Mouse (Mus musculus) spleen, postnatal 36 days (tissue): ENCODE measurements around the gene Cplx3.

Experiments used
- DNase-seq, 2 experiments: peaks; one replicate each; pipeline ENCODE4 v3.0.0; 2022; ENCODE audit warnings: low spot score in 2 of 2, mixed read lengths in 1 of 2

Cplx3 gene

GRCm38 (mm10) chr9:57638651-57639459 is 32.8 kb upstream of the Cplx3 start:
- DNase-seq = peak; percentile 90 to 91

- peak; percentile 92 to 93 for DNase-seq
Measured at GRCm38 (mm10) chr9:57637741-57638322, 31.8 kb upstream of the Cplx3 start.

- DNase-seq = no peak
Measured at GRCm38 (mm10) chr9:57637272-57637671, 31.2 kb upstream of the Cplx3 start.

GRCm38 (mm10) chr9:57633481-57634024 is 27.5 kb upstream of the Cplx3 start:
- peak; percentile 66 to 69 for DNase-seq

GRCm38 (mm10) chr9:57629118-57629874 is 23.2 kb upstream of the Cplx3 start:
- peak; percentile 67 to 74 for DNase-seq

- DNase-seq = peak in 1 of 2 experiments; percentile 29
Measured at GRCm38 (mm10) chr9:57628717-57629116, 22.6 kb upstream of the Cplx3 start.

GRCm38 (mm10) chr9:57627892-57628291 is 21.8 kb upstream of the Cplx3 start:
- DNase-seq = no peak

- no peak for DNase-seq
Measured at GRCm38 (mm10) chr9:57627191-57627590, 21.1 kb upstream of the Cplx3 start.

GRCm38 (mm10) chr9:57625674-57626500 is 19.8 kb upstream of the Cplx3 start:
- no peak for DNase-seq

GRCm38 (mm10) chr9:57624295-57624694 is 18.2 kb upstream of the Cplx3 start:
- DNase-seq = no peak

GRCm38 (mm10) chr9:57620674-57621073 is 14.6 kb upstream of the Cplx3 start, which contains the start of gene Lman1l:
TSS of gene Lman1l (minus strand) at chr9:57620774.
- DNase-seq = no peak

- DNase-seq = no peak
Measured at GRCm38 (mm10) chr9:57618854-57619253, 12.8 kb upstream of the Cplx3 start.

- no peak for DNase-seq
Measured at GRCm38 (mm10) chr9:57617556-57618169, 11.6 kb upstream of the Cplx3 start.

- no peak for DNase-seq
Measured at GRCm38 (mm10) chr9:57614786-57615185, 8.7 kb upstream of the Cplx3 start.

- DNase-seq = no peak
Measured at GRCm38 (mm10) chr9:57613975-57614374, 7.9 kb upstream of the Cplx3 start.

GRCm38 (mm10) chr9:57612587-57612986 is 6.5 kb upstream of the Cplx3 start:
- no peak for DNase-seq

GRCm38 (mm10) chr9:57610359-57610826 is 4.3 kb upstream of the Cplx3 start:
- DNase-seq = no peak

GRCm38 (mm10) chr9:57609803-57610202 is 3.7 kb upstream of the Cplx3 start:
- no peak for DNase-seq

- no peak for DNase-seq
Measured at GRCm38 (mm10) chr9:57605503-57605902, 578 bp downstream of the Cplx3 start.

- DNase-seq = no peak
Measured at GRCm38 (mm10) chr9:57604875-57605274, 1.2 kb downstream of the Cplx3 start.

GRCm38 (mm10) chr9:57602098-57602497 is 4.0 kb downstream of the Cplx3 start:
- no peak for DNase-seq
